Mouse (Mus musculus) gastrocnemius, postnatal 36 days (tissue): ENCODE results near the gene Auts2. TPM values are rescaled to one million over a fixed set of nuclear protein-coding genes. Genes with fewer than 3 reads are reported as not detected.

ENCODE experiments used
- DNase-seq, 2 experiments: peaks; one replicate each; pipeline ENCODE4 v3.0.0; 2022
- intact Hi-C: fragments of 180-260 bp; cut with DNase I; formaldehyde crosslinking; loops from one replicate; pipeline ENCODE4 v1.15.1; 2025
- total RNA-seq, 2 experiments: library from RNA; stranded (reverse); gene quantifications; 2 replicates each; pipeline ENCODE4 v1.2.3; 2021

Gene Auts2
- total RNA-seq, 2 experiments from 2014 or later: 14.6 to 15.5 TPM

DNA sequence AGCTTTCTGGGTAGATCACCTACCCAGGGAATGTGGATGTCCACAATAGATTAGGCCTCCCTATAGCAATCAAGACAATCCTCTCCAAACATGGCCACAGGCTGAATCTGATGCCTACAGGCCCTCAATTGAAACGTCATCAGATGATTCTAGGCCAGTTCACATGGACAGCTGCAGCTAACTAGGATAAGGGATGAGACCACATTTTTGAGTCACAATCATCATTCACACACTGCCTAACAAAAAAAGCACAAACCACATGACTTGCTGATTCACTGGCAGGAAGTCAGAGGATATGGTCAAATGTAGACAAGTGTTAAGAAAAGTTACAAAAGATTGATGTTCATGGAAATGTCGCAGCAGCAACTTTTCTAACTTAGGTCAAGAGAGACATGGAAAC, 581.3 kb downstream of the Auts2 start:
- intact Hi-C loops: no loop called here
- no peak for DNase-seq

DNA sequence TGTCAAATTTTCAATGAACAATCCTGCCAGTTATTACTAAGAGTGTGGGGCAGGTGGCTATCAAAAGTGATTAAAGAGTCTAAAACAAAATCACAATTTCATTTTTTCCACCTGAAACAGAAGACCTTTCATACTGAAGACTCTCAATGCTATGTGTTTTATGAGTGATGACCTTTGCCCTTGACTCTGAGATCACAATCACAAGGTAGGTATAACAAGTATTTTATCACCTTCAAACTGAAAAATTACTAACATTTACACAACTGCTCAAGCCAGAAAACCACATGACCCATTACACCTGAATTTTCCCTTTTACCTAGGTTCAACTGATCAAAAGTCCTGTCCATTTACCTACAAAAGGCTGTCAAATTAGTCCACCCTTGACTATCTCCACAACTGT, 582.7 kb downstream of the Auts2 start:
- intact Hi-C loops: no loop called here
- no peak for DNase-seq

DNA sequence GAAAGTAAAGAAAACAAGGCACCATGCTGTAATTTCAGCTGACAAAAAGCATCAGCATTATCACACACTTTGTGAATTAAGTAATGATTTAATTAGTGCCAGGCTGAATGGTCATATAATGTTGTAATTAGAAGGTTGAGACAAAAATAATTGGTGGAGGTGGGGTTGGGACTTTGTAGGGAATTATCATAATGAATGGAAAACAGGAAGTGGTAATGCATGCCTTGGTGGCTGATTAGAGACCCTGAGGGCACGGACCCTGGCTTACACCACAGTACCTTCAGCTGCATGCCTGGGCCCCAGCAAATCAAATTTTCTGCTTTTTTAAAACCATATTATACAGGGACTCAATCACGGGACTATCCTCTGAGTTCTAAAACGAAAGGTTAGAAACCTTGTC, 586.1 kb downstream of the Auts2 start:
- intact Hi-C loops: no loop called here

GRCm38 (mm10) chr5:131956090-131956489, 587.1 kb downstream of the Auts2 start:
- intact Hi-C loops: no loop called here
- DNase-seq: no peak

More for the DNA sequence above, 586.1 kb downstream of the Auts2 start:
- no peak for DNase-seq

- intact Hi-C loops: no loop called here
- no peak for DNase-seq
Measured at GRCm38 (mm10) chr5:131955227-131956016, 587.7 kb downstream of the Auts2 start.

DNA sequence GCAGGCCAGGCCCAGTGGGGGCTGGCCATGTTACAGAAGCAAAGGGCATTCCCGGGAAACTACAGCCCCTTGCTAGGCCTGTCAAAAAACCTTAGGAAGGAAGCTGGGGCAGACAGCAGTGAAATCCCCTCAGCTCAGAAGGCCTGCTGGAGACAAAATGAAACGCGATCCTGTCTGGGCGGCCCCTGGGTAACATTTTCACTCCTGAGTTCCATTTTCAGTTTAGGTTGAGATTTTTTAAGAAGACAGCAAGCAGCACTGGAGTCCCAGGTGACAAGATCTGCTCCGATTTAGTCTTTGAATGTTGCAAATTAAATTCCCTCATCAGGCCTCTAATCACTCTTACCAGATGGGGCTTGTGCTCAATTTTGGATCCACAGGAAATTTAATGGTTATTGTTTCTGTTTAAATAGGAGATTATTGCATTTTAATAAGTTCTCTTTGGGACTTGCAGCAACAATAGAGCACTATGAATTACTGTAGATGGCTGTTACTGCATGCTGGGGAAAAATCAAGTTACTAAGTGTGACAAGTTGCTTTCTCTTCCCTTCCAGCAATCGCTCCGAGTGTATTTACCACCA, 594.5 kb downstream of the Auts2 start:
- DNase-seq: no peak
- intact Hi-C loops: no loop called here

DNA sequence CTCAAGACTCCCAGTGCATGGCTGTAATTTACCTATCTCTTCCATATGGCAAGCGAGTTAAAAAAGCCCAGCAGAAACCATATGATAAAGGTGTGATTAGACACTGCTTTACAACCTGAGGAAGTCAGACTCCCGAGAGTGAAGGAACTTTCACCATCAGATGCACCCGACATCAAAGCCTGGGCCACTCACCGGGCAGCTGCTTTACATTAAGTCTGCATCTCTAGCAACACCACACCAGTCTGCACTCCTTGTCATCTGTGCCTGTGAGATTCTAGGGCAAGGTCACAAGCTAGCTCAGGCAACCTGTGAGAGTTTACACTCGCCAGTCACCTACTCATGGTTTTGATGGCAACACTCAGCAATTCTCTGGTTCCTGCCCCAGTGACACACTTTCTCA, 596.3 kb downstream of the Auts2 start:
- DNase-seq: no peak
- intact Hi-C loops: no loop called here

GRCm38 (mm10) chr5:131944761-131945160, 598.4 kb downstream of the Auts2 start:
- no peak for DNase-seq
- intact Hi-C loops: no loop called here

DNA sequence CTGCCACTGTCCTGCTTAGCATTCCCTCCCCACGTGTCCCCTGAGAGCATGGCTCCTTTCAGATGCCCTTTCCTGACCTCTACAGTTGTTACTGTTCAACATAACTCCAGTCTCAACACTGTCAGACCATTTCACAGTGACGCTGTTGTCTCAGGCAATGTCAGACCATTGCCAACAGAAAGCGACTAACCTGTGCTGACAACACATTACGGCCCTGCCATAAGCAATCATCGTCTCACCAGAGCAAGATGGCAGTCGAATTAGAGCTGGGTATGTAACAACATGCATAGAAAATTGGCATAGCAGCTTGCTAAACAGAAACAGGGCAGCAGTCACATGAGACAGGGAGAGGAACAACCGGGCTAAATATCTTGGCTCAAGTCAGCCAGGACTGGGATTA, 614.4 kb downstream of the Auts2 start:
- intact Hi-C loops: no loop called here
- no peak for DNase-seq

GRCm38 (mm10) chr5:131922759-131923158, 620.4 kb downstream of the Auts2 start:
- no peak for DNase-seq
- intact Hi-C loops: no loop called here

DNA sequence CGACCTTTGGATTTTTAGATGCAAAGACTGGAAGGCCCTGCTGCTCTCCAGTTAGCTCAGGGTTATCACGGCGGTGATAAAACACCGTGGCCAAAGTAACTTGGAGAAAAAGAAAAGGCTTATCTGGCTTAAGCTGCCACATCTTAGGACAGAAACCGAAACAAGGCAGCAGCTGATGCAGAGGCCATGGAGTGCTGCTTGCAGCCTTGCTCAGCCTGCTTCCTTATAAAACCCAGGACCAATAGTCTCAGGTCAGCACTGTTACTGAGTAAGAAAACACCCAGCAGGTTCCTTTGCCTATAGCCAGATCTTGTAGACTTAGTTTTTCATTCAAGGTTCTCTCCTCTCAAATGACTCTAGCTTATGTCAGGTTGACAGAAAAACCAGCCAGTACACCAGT, 621.0 kb downstream of the Auts2 start:
- DNase-seq: no peak
- intact Hi-C loops: no loop called here

- intact Hi-C loops: no loop called here
- DNase-seq: no peak
Measured at GRCm38 (mm10) chr5:131919983-131920777, 623.0 kb downstream of the Auts2 start.

DNA sequence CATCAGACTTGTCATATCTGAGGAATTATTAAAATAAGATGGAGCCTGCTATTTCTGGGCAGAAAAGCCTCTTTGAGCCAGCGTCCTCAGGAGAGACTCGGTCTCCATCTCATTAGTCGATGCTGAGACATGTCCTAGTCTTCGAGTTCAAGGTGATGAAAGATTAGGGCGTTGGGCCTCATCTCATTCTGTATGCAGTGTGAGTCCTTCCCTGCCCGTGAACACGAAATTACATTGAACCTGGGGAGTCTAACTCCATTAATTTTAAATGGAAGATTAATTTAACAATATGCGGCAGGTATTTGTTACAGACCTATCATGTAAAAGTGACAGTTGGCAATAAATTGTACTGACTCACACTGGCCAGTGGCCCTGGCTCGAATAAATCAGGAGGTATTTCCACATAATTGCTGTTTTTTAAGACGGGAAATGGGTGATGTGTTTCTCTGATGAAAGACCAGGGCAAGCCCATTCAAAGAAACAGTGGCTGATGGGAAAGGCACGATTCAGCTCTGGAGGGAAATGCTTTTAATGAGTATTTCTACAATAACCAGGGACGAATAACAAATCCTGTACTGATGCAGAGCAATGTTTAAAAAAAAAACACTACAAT, 626.2 kb downstream of the Auts2 start:
- no peak for DNase-seq
- intact Hi-C loops: no loop called here

DNA sequence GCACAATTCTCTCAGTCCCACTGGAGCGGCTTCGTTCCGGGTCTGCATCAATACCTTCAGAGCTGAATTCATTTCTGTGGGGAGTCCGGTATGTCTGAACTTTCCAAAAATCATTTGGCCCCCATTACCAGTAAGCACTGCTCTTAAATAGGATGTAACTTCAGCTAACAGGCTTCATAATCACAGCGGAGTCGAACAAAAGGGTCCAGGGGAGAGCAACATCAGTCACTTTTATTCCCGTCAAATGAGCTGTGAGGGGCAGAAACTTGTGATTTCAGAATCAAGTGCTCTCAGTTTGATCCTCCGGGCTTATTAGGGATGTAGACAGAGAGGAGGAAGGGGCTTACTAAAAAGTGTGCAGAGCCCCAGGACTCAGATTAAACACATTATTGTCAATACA, 629.6 kb downstream of the Auts2 start:
- intact Hi-C loops: no loop called here
- no peak for DNase-seq

GRCm38 (mm10) chr5:131912983-131913382, 630.2 kb downstream of the Auts2 start:
- no peak for DNase-seq
- intact Hi-C loops: no loop called here

DNA sequence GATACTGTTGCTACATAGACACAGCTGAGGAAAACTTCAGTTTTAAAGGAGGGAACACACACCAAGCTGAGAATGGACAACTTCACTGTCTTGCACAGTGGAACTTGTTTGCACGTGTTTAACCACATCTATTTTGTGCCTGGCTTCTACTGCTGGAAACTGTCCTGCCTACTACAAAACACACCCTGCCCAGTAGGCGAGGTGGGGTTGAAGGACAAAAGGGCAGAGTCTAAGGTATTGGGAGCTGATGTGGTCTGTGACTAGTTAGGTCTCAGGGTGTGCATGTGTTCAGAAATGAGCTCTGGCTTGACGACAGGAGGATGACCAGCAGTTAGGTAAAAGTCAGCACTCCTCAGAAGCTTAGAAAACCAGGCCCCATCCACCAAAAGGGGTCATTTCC, 636.8 kb downstream of the Auts2 start:
- intact Hi-C loops: no loop called here
- DNase-seq: no peak

DNA sequence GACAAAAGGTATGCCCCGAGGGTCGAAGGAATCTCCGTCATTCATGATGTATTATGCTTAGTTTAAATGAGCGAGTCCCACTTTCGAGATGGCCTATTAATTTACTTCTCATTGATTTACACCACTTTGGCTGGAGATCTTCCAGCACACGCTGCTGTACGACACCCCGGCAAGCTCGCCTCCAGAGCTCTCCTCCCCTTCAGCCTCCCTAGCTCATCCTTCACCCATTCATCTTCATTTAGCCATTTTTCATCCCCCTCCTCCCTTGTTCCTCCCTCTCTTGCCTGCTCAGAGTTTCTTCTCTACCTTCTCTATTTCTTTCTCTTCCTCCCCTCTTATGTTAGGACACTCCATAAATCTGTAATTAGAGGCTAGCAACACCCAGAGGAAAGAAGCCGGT, 638.7 kb downstream of the Auts2 start:
- DNase-seq: no peak
- intact Hi-C loops: no loop called here

DNA sequence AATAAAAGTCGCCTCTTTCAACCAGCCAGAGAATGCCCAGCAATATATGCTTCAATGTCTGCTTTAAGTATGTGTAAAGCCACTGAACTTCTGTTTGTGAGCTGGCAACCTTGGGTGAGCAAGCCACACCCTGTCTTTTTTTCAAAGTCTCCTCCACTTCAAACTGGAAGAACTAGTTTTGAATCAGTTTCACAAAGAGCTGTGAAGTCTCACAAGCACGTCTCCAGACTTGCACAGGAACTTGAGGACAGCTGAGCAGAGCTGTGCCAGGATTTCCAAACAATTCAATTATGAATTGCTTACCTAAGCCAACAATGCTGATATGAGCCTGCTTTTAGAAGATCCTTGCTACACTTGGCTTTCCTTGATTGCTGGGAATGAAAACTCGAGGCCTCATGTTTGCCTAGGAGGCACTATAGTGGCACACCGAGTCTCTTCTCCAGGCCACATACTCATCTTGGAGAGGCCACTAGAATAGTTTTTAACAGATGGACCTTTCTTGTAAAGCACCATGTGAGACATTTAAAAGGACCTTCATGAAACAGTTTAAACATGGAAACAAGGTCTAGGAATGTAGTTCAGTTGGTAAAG, 645.0 kb downstream of the Auts2 start:
- intact Hi-C loops: no loop called here
- no peak for DNase-seq

- intact Hi-C loops: no loop called here
- no peak for DNase-seq
Measured at GRCm38 (mm10) chr5:131886636-131887035, 656.5 kb downstream of the Auts2 start.

DNA sequence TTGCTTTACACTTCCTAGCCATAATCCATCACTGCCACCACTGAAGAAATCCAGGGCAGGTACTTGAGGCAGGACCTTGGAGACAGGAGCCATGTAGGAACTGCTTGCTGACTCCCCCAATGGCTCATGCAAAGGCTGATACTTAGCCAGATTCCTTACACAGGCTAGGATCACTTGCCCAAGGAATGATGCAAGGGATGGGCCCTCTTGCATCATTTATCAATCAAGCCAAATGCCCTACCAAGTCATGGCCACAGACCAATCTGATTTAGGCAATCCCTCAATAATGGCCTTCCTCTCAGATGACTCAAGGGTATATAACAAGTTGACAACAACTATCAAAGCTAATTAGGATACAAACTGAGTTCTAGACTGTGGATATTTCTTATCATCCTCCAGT, 666.6 kb downstream of the Auts2 start:
- intact Hi-C loops: no loop called here

GRCm38 (mm10) chr5:131875976-131876375, 667.2 kb downstream of the Auts2 start:
- intact Hi-C loops: no loop called here
- DNase-seq: no peak

More for the DNA sequence above, 666.6 kb downstream of the Auts2 start:
- no peak for DNase-seq
